Mouse (Mus musculus): ENCODE results near the gene Adamtsl1.

- no peak for TF ChIP-seq CTCF (IDR thresholded peaks at IDR 0.05; ENCODE audit: low read depth, low read length)
- TF ChIP-seq GATA2 (IDR thresholded peaks at IDR 0.05; ENCODE audit: borderline replicate concordance, low read depth, low read length) = no peak
These were observed 859.2 kb downstream of the Adamtsl1 start for GRCm38 (mm10) chr4:86373166-86373565.

Measured in G1E (cell line).